In genomic region chr14:61647182-61647880, GRCm38 (mm10) we compare ENCODE assay signal across 8 mouse cellular contexts. TPM values are rescaled to one million over a fixed set of nuclear protein-coding genes. Genes with fewer than 3 reads are reported as not detected.
DNase-seq lines count a peak whose midpoint lies in the region; ATAC-seq and TF ChIP-seq lines count a peak whose summit lies in the region.

No protein-coding gene starts in this region.

- peaks cover 0 to 4% of the 10 kb centered on the region in 2 experiments; a peak in 2 of 4 replicates for H3K4me1 ChIP-seq in ES-E14 (ENCODE audit: control insufficient read depth in 2 of 2, insufficient read depth in 2 of 2, low read length in 2 of 2, poor library complexity in 1 of 2)
- H3K4me1 ChIP-seq in bone marrow macrophage, adult 2 months (ENCODE audit: control insufficient read depth, insufficient read depth, low read length): peaks cover 10% of the 10 kb centered on the region

- TF ChIP-seq CTCF in bone marrow macrophage, adult 2 months (IDR thresholded peaks at IDR 0.05; ENCODE audit: low read depth, low read length): no peak

- H3K36me3 ChIP-seq in ES-E14 (ENCODE audit: control insufficient read depth, insufficient read depth, low read length, poor library complexity, severe bottlenecking): no peaks in the 10 kb centered on the region

- in situ Hi-C loops in ES-E14 (cut with MboI; ENCODE audit: low sequenced_read_pairs in 2 of 2, unreplicated experiment in 2 of 2): no loop called here

- intact Hi-C loops in heart, postnatal 14 days (cut with DNase I): loop anchor here (5.0 to 10.0 kb wide), 3 partner anchors 70 to 1597 kb away; partner anchors contain the start of gene Spryd7

- H3K9me3 ChIP-seq in ES-E14 (ENCODE audit: control insufficient read depth, insufficient read depth, low read depth, low read length): no peaks in the 10 kb centered on the region

- no peak overlapping the region; the same call in 1 of the 2 replicates for H3K27ac ChIP-seq in ES-E14 (ENCODE audit: insufficient read depth, low read depth, low read length, poor library complexity, severe bottlenecking)
- peak overlapping the region; percentile 66 for H3K27ac ChIP-seq in bone marrow macrophage, adult 2 months (ENCODE audit: insufficient read depth, low read depth, low read length)

- peak overlapping the region; percentile 97 for H3K9ac ChIP-seq in ES-E14 (ENCODE audit: insufficient read depth, low read depth, low read length, poor library complexity, severe bottlenecking)

- peak overlapping the region; percentile 92 to 98 for H3K4me3 ChIP-seq in ES-E14 (ENCODE audit: insufficient read depth in 1 of 2, low read depth in 1 of 2, low read length in 2 of 2, poor library complexity in 1 of 2, severe bottlenecking in 1 of 2)
- H3K4me3 ChIP-seq in bone marrow macrophage, adult 2 months (ENCODE audit: insufficient read depth, low read length): peak overlapping the region; percentile 90

- TF ChIP-seq POLR2A in bone marrow macrophage, adult 2 months (IDR thresholded peaks at IDR 0.05; ENCODE audit: borderline replicate concordance, low read depth, low read length): no peak

- ATAC-seq in erythroid progenitor cell, adult 5-6 weeks (replicated peaks; ENCODE audit: low FRiP score, poor library complexity, severe bottlenecking): peak; percentile 55

- DNase-seq in ES-E14 (ENCODE audit: low read depth, low spot score): peak; percentile 22
- peak; percentile 38 to 50 for DNase-seq in heart, postnatal 14 days
- DNase-seq in layer of hippocampus, postnatal 10 days (ENCODE audit: low spot score in 2 of 2): peak; percentile 38 to 58
- DNase-seq in lung, postnatal 36 days: peak; percentile 37
- peak; percentile 10 for DNase-seq in right cerebral cortex, postnatal 14 days
- peak; percentile 57 for DNase-seq in yolk sac, embryonic 10.5 days (ENCODE audit: low spot score)

TF ChIP-seq in ES-E14, 5 proteins besides CTCF, POLR2A, EP300 and RAD21:
- TF ChIP-seq MAFK (IDR thresholded peaks at IDR 0.05; ENCODE audit: insufficient read depth, low read depth, low read length) (no peak), ZC3H11A (IDR thresholded peaks at IDR 0.05; ENCODE audit: borderline replicate concordance, low read depth, low read length) (no peak; the same call in 1 of the 2 replicates), HCFC1 (IDR thresholded peaks at IDR 0.05; ENCODE audit: borderline replicate concordance, insufficient read depth, low read length) (no peak), ZNF384 (IDR thresholded peaks at IDR 0.05; ENCODE audit: low read depth, low read length) (no peak), CHD2 (IDR thresholded peaks at IDR 0.05; ENCODE audit: low read depth, low read length) (no peak)

RNA-seq across cellular contexts. Expression of gene Kcnrg, which starts 40.1 kb away (rescaled TPM):
- 0.27 and 1.2 TPM in 2 replicates for total RNA-seq in ES-E14 (2012; rRNA removed)
- not detected in 2 replicates for polyA plus RNA-seq in bone marrow macrophage, adult 2 months (2012; ENCODE audit: insufficient read depth, insufficient read length, missing spikeins)
- total RNA-seq in erythroid progenitor cell, adult 5-6 weeks (2015; ENCODE audit: low replicate concordance): not detected in 2 replicates
- not detected in 2 replicates for total RNA-seq in erythroid progenitor cell, adult 5-6 weeks (2017; ENCODE audit: low replicate concordance)
- total RNA-seq in heart, postnatal 14 days (2021): under 1 TPM in 1 of 2 experiments, not detected in 1; 0.62 TPM
- total RNA-seq in layer of hippocampus, postnatal 10 days (2021): 1 to 10 TPM; 1.4 to 1.5 TPM

RNA-seq across cellular contexts. Expression of gene Trim13, which starts 49.3 kb away (rescaled TPM):
- 19.1 and 57.9 TPM in 2 replicates for total RNA-seq in ES-E14 (2012; rRNA removed)
- polyA plus RNA-seq in bone marrow macrophage, adult 2 months (2012; ENCODE audit: insufficient read depth, insufficient read length, missing spikeins): 6.5 and 6.9 TPM in 2 replicates
- 4.0 TPM in 1 of 2 replicates, not detected in the other for total RNA-seq in erythroid progenitor cell, adult 5-6 weeks (2015; ENCODE audit: low replicate concordance)
- total RNA-seq in erythroid progenitor cell, adult 5-6 weeks (2017; ENCODE audit: low replicate concordance): 3.1 TPM in 1 of 2 replicates, not detected in the other
- total RNA-seq in heart, postnatal 14 days (2021): 1 to 10 TPM; 7.2 to 7.4 TPM
- 10 to 100 TPM; 14.5 to 18.6 TPM for total RNA-seq in layer of hippocampus, postnatal 10 days (2021)
